Mouse (Mus musculus): ENCODE measurements around the gene Gm14124. TPM values are rescaled to one million over a fixed set of nuclear protein-coding genes. Genes with fewer than 3 reads are reported as not detected.
"Not testable (repeated sequence)": the region's sequence is repeated elsewhere in the genome, so short reads cannot be mapped to it uniquely, and the experiment has no call there.

The Gm14124 gene
- not detected in 2 replicates for polyA plus RNA-seq (2016; fragmentation: Nextera tagmentation; extraction: Ambion mirVana)

- H3K9ac ChIP-seq (replicated peaks); H3K4me2 ChIP-seq (replicated peaks); H3K4me3 ChIP-seq; H3K9me3 ChIP-seq; H3K27ac ChIP-seq (replicated peaks); H3K4me1 ChIP-seq; H3K27me3 ChIP-seq; H3K36me3 ChIP-seq; ATAC-seq (ENCODE audit: low FRiP score, low read depth): not testable (repeated sequence)
- 77% methylated on average over 4 of the region's 4 CpGs for WGBS
Measured at GRCm38 (mm10) chr2:150257291-150257690, at the start of gene Gm14124. Gene Gm14124, plus strand, starts transcription at chr2:150257517.

- peak; percentile 100 for ATAC-seq (ENCODE audit: low FRiP score, low read depth)
- peak within 1 kb of the TSS; percentile 37 for H3K9ac ChIP-seq (replicated peaks)
- H3K4me3 ChIP-seq: peak within 1 kb of the TSS; percentile 47
- 3% methylated on average over 15 of the region's 15 CpGs for WGBS
- H3K27me3 ChIP-seq; H3K36me3 ChIP-seq; H3K27ac ChIP-seq (replicated peaks); H3K4me1 ChIP-seq; H3K9me3 ChIP-seq: not testable (repeated sequence)
- H3K4me2 ChIP-seq (replicated peaks): peak within 1 kb of the TSS; percentile 48
Measured at GRCm38 (mm10) chr2:150217600-150218362, 39.5 kb upstream of the Gm14124 start, which contains the start of gene Zfp937. Gene Zfp937, plus strand, starts transcription at chr2:150218073.

GRCm38 (mm10) chr2:150218363-150218725 lies 39.0 kb upstream of the Gm14124 start:
- H3K4me1 ChIP-seq; ATAC-seq (ENCODE audit: low FRiP score, low read depth); H3K36me3 ChIP-seq; H3K27ac ChIP-seq (replicated peaks); H3K27me3 ChIP-seq; H3K9me3 ChIP-seq: not testable (repeated sequence)
- Histone ChIP-seq H3K4me3 (peak overlapping the region; percentile 47), H3K4me2 (replicated peaks) (peak overlapping the region; percentile 48), H3K9ac (replicated peaks) (peak overlapping the region; percentile 37)
- 24% methylated on average over 4 of the region's 4 CpGs for WGBS

- H3K9ac ChIP-seq (replicated peaks); H3K36me3 ChIP-seq; ATAC-seq (ENCODE audit: low FRiP score, low read depth); H3K27ac ChIP-seq (replicated peaks); H3K4me1 ChIP-seq; H3K4me3 ChIP-seq; H3K4me2 ChIP-seq (replicated peaks); H3K9me3 ChIP-seq; H3K27me3 ChIP-seq: not testable (repeated sequence)
Measured at GRCm38 (mm10) chr2:150223263-150223662, 34.1 kb upstream of the Gm14124 start.

GRCm38 (mm10) chr2:150243211-150243610 lies 14.1 kb upstream of the Gm14124 start:
- Histone ChIP-seq H3K9ac (replicated peaks) (no peak overlapping the region), H3K9me3 (peaks cover 36% of the 10 kb centered on the region), H3K4me3 (no peak overlapping the region), H3K27ac (replicated peaks) (no peak overlapping the region), H3K4me2 (replicated peaks) (no peak overlapping the region), H3K27me3 (no peaks in the 10 kb centered on the region), H3K4me1 (no peaks in the 10 kb centered on the region), H3K36me3 (peaks cover 7% of the 10 kb centered on the region)
- WGBS: 88% methylated on average over 2 of the region's 2 CpGs
- ATAC-seq (ENCODE audit: low FRiP score, low read depth): no peak

GRCm38 (mm10) chr2:150255491-150255890 lies 1.8 kb upstream of the Gm14124 start, which contains the start of gene Gm21994:
Gene Gm21994, minus strand, starts transcription at chr2:150255591.
- not testable (repeated sequence) for H3K9me3 ChIP-seq; H3K4me2 ChIP-seq (replicated peaks); H3K4me3 ChIP-seq; H3K36me3 ChIP-seq; H3K27me3 ChIP-seq; H3K4me1 ChIP-seq; ATAC-seq (ENCODE audit: low FRiP score, low read depth); H3K27ac ChIP-seq (replicated peaks); H3K9ac ChIP-seq (replicated peaks)
- 62% methylated on average over 2 of the region's 2 CpGs for WGBS

GRCm38 (mm10) chr2:150256861-150257260 lies 456 bp upstream of the Gm14124 start:
- 68% methylated on average over 2 of the region's 2 CpGs for WGBS
- not testable (repeated sequence) for H3K9ac ChIP-seq (replicated peaks)

GRCm38 (mm10) chr2:150293669-150294068 lies 36.4 kb downstream of the Gm14124 start:
- no peak overlapping the region for H3K27ac ChIP-seq (replicated peaks)
- 91% methylated on average over 6 of the region's 6 CpGs for WGBS
- no peak overlapping the region for H3K4me3 ChIP-seq
- no peak overlapping the region for H3K4me2 ChIP-seq (replicated peaks)
- no peaks in the 10 kb centered on the region for H3K36me3 ChIP-seq
- H3K9me3 ChIP-seq: no peaks in the 10 kb centered on the region
- ATAC-seq (ENCODE audit: low FRiP score, low read depth): no peak
- H3K9ac ChIP-seq (replicated peaks): no peak overlapping the region
- no peaks in the 10 kb centered on the region for H3K27me3 ChIP-seq
- H3K4me1 ChIP-seq: no peaks in the 10 kb centered on the region

More at GRCm38 (mm10) chr2:150256861-150257260, 456 bp upstream of the Gm14124 start:
- not testable (repeated sequence) for H3K36me3 ChIP-seq; H3K4me1 ChIP-seq; H3K27ac ChIP-seq (replicated peaks); H3K9me3 ChIP-seq; H3K4me2 ChIP-seq (replicated peaks); ATAC-seq (ENCODE audit: low FRiP score, low read depth); H3K4me3 ChIP-seq; H3K27me3 ChIP-seq

GRCm38 (mm10) chr2:150299096-150299495 lies 41.8 kb downstream of the Gm14124 start:
- Histone ChIP-seq H3K27me3 (no peaks in the 10 kb centered on the region), H3K4me3 (no peak overlapping the region), H3K9me3 (no peaks in the 10 kb centered on the region), H3K4me2 (replicated peaks) (no peak overlapping the region), H3K9ac (replicated peaks) (no peak overlapping the region), H3K27ac (replicated peaks) (no peak overlapping the region), H3K36me3 (no peaks in the 10 kb centered on the region), H3K4me1 (no peaks in the 10 kb centered on the region)
- no peak for ATAC-seq (ENCODE audit: low FRiP score, low read depth)
- WGBS: 56% methylated on average over 1 of the region's 1 CpGs

GRCm38 (mm10) chr2:150307183-150307773 lies 50.0 kb downstream of the Gm14124 start:
- Histone ChIP-seq H3K27ac (replicated peaks) (no peak overlapping the region), H3K9me3 (no peaks in the 10 kb centered on the region), H3K4me3 (no peak overlapping the region), H3K4me2 (replicated peaks) (no peak overlapping the region), H3K27me3 (no peaks in the 10 kb centered on the region), H3K9ac (replicated peaks) (no peak overlapping the region), H3K4me1 (peaks cover 2% of the 10 kb centered on the region; the same call in 1 of the 2 replicates), H3K36me3 (no peaks in the 10 kb centered on the region)
- no peak for ATAC-seq (ENCODE audit: low FRiP score, low read depth)
- WGBS: 89% methylated on average over 10 of the region's 10 CpGs

GRCm38 (mm10) chr2:150310952-150311884 lies 53.9 kb downstream of the Gm14124 start:
- not testable (repeated sequence) for H3K27ac ChIP-seq (replicated peaks); H3K36me3 ChIP-seq; H3K27me3 ChIP-seq; H3K4me1 ChIP-seq; H3K9me3 ChIP-seq
- H3K4me2 ChIP-seq (replicated peaks): peak overlapping the region; percentile 55
- 21% methylated on average over 19 of the region's 19 CpGs for WGBS
- peak overlapping the region; percentile 58 for H3K9ac ChIP-seq (replicated peaks)
- peak overlapping the region; percentile 53 for H3K4me3 ChIP-seq
- ATAC-seq (ENCODE audit: low FRiP score, low read depth): peak; percentile 99

GRCm38 (mm10) chr2:150316140-150316539 lies 58.8 kb downstream of the Gm14124 start:
- Histone ChIP-seq H3K9ac (replicated peaks) (no peak overlapping the region), H3K4me3 (no peak overlapping the region), H3K27ac (replicated peaks) (no peak overlapping the region), H3K27me3 (no peaks in the 10 kb centered on the region), H3K36me3 (peaks cover 13% of the 10 kb centered on the region), H3K4me1 (no peaks in the 10 kb centered on the region), H3K9me3 (peaks cover 38% of the 10 kb centered on the region), H3K4me2 (replicated peaks) (no peak overlapping the region)
- ATAC-seq (ENCODE audit: low FRiP score, low read depth): no peak

All from midbrain, embryonic 12.5 days (tissue).